8 mouse cellular contexts compared by ENCODE assay signal in the genomic region with DNA sequence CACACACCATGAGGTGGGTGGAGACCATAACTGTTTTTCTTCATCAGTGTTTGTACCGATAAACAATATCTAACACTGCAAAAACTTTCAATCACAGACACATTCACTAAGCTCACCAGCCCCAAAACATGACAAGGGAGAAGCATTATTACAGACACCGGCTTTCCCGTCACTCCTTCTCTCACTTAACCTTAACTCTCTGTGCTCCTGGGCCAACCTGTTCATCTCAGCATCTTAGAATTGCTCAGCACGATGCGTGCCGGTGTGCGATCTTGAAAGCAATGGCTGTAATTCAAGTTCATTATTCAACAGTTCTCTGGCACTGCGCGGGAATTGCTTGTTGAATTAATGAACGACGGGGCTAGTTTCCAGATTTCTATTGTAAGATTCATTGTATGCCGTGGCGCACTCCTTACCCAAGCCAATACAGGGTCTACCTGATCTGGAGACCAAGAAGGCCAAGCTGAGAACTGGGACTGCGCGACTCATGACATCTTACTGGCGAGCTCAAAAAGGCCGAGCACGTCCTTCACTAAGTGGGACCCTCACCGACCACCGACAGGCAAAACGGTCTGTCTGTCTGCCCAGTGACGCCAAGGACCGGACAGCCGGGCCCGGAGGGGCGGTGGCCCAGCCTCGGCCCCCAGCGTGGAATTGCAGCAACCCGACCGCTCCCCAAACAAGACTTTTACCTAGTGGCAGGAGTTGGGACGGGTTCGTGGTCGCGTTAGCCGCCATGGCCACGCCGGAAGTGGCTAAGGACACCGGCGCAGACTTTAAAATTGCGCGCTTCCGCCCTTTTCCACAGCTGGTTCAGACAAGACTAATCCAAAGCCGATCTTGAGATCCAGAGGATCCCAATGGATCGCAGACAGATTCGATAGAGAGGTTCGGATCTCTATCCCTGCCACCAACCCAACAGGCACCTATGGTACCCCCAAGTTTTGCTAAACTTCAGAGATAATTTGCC. TPM values are rescaled to one million over a fixed set of nuclear protein-coding genes. Genes with fewer than 3 reads are reported as not detected.
A peak's percentile ranks its signal among the peaks of the same experiment; 100 is the strongest.
DNase-seq lines count a peak whose midpoint lies in the region; ATAC-seq lines count a peak whose summit lies in the region.

A gene (minus strand): TSS at position 780 of the 970 bp plus-strand sequence.

- H3K36me3 ChIP-seq in heart, embryonic 13.5 days, result peaks cover 6% of the 10 kb centered on the region; the same call in 1 of the 2 replicates
- H3K36me3 ChIP-seq in liver, embryonic 12.5 days, result peaks cover 4% of the 10 kb centered on the region; the same call in 1 of the 2 replicates
- no peaks in the 10 kb centered on the region for H3K36me3 ChIP-seq in stomach, embryonic 15.5 days

- DNase-seq in CD4-positive helper T cell, adult 2 months (ENCODE audit: low read depth, low spot score), result peak; percentile 92
- DNase-seq in brain, embryonic 18.5 days (ENCODE audit: low read depth, low spot score), result peak; percentile 79
- DNase-seq in kidney, postnatal 10 days, result peak; percentile 89
- DNase-seq in natural killer cell, adult 2 months (ENCODE audit: low spot score in 2 of 2), result peak; percentile 83 to 86

- peak; percentile 91 for ATAC-seq in erythroid progenitor cell, adult 5-6 weeks (replicated peaks; ENCODE audit: low FRiP score, poor library complexity, severe bottlenecking)
- ATAC-seq in heart, embryonic 13.5 days (ENCODE audit: extremely low read depth, insufficient number of reproducible peaks, low FRiP score, low TSS enrichment), result peak; percentile 46
- peak; percentile 87 for ATAC-seq in liver, embryonic 12.5 days
- ATAC-seq in stomach, embryonic 15.5 days (ENCODE audit: insufficient read depth, low FRiP score, low read depth), result peak; percentile 86

- no peaks in the 10 kb centered on the region for H3K27me3 ChIP-seq in heart, embryonic 13.5 days (replicated peaks)
- H3K27me3 ChIP-seq in liver, embryonic 12.5 days (replicated peaks), result no peaks in the 10 kb centered on the region
- no peaks in the 10 kb centered on the region for H3K27me3 ChIP-seq in stomach, embryonic 15.5 days (replicated peaks)

- under 1% methylated on average over 46 of the region's 46 CpGs for WGBS in heart, embryonic 13.5 days
- WGBS in liver, embryonic 12.5 days (ENCODE audit: insufficient replicate concordance), result under 1% methylated on average over 46 of the region's 46 CpGs
- WGBS in stomach, embryonic 15.5 days, result under 1% methylated on average over 46 of the region's 46 CpGs

- peak within 1 kb of the TSS; percentile 92 for H3K9ac ChIP-seq in heart, embryonic 13.5 days
- peak within 1 kb of the TSS; percentile 89 for H3K9ac ChIP-seq in liver, embryonic 12.5 days
- peak within 1 kb of the TSS; percentile 46 for H3K9ac ChIP-seq in stomach, embryonic 15.5 days

- peak within 1 kb of the TSS; percentile 76 for H3K4me2 ChIP-seq in heart, embryonic 13.5 days
- H3K4me2 ChIP-seq in liver, embryonic 12.5 days, result peak within 1 kb of the TSS; percentile 80
- H3K4me2 ChIP-seq in stomach, embryonic 15.5 days, result peak within 1 kb of the TSS; percentile 75

- H3K4me3 ChIP-seq in heart, embryonic 13.5 days, result peak within 1 kb of the TSS; percentile 86
- peak within 1 kb of the TSS; percentile 95 for H3K4me3 ChIP-seq in liver, embryonic 12.5 days
- H3K4me3 ChIP-seq in stomach, embryonic 15.5 days (replicated peaks), result peak within 1 kb of the TSS; percentile 83

- peaks cover 6% of the 10 kb centered on the region; the same call in 1 of the 2 replicates for H3K4me1 ChIP-seq in heart, embryonic 13.5 days
- peaks cover 16% of the 10 kb centered on the region for H3K4me1 ChIP-seq in liver, embryonic 12.5 days
- no peaks in the 10 kb centered on the region for H3K4me1 ChIP-seq in stomach, embryonic 15.5 days

- H3K27ac ChIP-seq in heart, embryonic 13.5 days (replicated peaks), result peak within 1 kb of the TSS; percentile 42; the same call in 1 of the 2 replicates
- H3K27ac ChIP-seq in liver, embryonic 12.5 days, result peak within 1 kb of the TSS; percentile 73
- peak within 1 kb of the TSS; percentile 33; the same call in 1 of the 2 replicates for H3K27ac ChIP-seq in stomach, embryonic 15.5 days

- no peaks in the 10 kb centered on the region; the same call in none of the 2 replicates for H3K9me3 ChIP-seq in heart, embryonic 13.5 days
- H3K9me3 ChIP-seq in liver, embryonic 12.5 days (replicated peaks), result 0 out of 2 replicates have a peak, but pooled peaks cover 5% of the 10 kb centered on the region
- H3K9me3 ChIP-seq in stomach, embryonic 15.5 days, result no peaks in the 10 kb centered on the region

RNA-seq across cellular contexts. Expression of the gene that starts here (rescaled TPM):
- 22.2 and 47.6 TPM in 2 replicates for total RNA-seq in erythroid progenitor cell, adult 5-6 weeks (2015; ENCODE audit: low replicate concordance)
- 21.9 and 98.5 TPM in 2 replicates for total RNA-seq in erythroid progenitor cell, adult 5-6 weeks (2017; ENCODE audit: low replicate concordance)
- 70.2 and 74.5 TPM in 2 replicates for polyA plus RNA-seq in heart, embryonic 13.5 days (2015; fragmentation: Nextera tagmentation; extraction: Ambion mirVana)
- polyA plus RNA-seq in liver, embryonic 12.5 days (2016; fragmentation: Nextera tagmentation; extraction: Ambion mirVana), result 113 and 118 TPM in 2 replicates
- polyA plus RNA-seq in stomach, embryonic 15.5 days (2015; fragmentation: Nextera tagmentation; extraction: Ambion mirVana), result 112 and 127 TPM in 2 replicates

Comparison
In these comparisons a context has a peak if more than half of its experiments do, and no peak if none do; other contexts are left out.
1. Peak in every context shown above with its lines: DNase-seq, ATAC-seq, H3K4me3 ChIP-seq and H3K27ac ChIP-seq.